Mouse (Mus musculus): Measurements from ENCODE around the gene P2rx4. TPM values are rescaled to one million over a fixed set of nuclear protein-coding genes. Genes with fewer than 3 reads are reported as not detected.

The P2rx4 gene
- polyA plus RNA-seq, 1 experiment from 2014 or later: 16.7 TPM

DNA sequence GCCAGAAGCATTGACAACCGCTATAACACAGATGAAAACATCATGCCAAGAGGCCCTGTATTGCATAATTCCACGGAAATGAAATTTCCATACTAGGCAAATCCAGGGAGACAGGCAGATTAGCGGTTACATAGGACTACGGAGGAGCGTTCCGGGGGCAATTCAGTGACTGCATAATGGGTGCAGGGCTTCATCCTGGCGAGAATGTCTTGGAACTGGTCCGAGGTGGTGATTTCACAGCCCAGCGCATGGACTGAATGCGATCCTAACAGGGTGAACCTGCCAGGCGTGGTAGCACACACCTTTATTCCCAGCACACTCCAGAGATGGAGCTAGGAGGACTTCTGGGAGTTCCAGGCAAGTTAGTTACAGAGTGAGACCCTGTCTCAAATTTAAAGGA is 59.9 kb downstream of the P2rx4 start:
- Histone ChIP-seq H3K27ac (no peak overlapping the region), H3K9me3 (no peaks in the 10 kb centered on the region), H3K4me2 (no peak overlapping the region), H3K4me1 (replicated peaks) (peaks cover 12% of the 10 kb centered on the region), H3K4me3 (no peak overlapping the region), H3K9ac (no peak overlapping the region), H3K27me3 (no peaks in the 10 kb centered on the region), H3K36me3 (peaks cover 31% of the 10 kb centered on the region)
- no peak for ATAC-seq (ENCODE audit: low FRiP score)
- WGBS: 92% methylated on average over 11 of the region's 11 CpGs

DNA sequence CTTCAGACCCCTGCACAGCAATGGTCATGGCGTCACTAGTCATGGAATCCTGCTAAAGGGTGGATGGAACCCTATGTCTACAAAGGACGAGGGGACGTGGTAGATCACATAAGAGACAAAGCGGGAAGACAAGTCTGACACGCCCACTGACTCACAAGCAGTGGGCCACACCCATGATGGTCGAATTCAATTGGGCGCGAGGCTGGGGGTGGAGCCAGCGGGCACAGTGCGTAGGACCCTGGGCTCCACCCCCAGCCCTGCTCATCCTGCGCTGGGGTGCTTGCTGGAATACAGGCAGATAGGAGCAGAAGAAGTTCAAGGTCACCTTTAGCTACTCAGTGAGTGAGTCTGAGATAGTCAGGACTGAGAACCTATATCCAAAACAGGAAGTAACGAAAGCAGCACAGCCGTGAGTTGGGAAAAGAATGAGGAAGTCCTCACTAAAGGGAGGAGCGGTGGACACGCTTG is 61.8 kb downstream of the P2rx4 start:
- no peak overlapping the region for H3K9ac ChIP-seq
- peaks cover 25% of the 10 kb centered on the region for H3K36me3 ChIP-seq
- no peak for ATAC-seq (ENCODE audit: low FRiP score)
- WGBS: 80% methylated on average over 15 of the region's 15 CpGs
- peaks cover 12% of the 10 kb centered on the region for H3K4me1 ChIP-seq (replicated peaks)
- H3K27ac ChIP-seq: no peak overlapping the region
- H3K4me2 ChIP-seq: no peak overlapping the region
- H3K4me3 ChIP-seq: no peak overlapping the region
- no peaks in the 10 kb centered on the region for H3K9me3 ChIP-seq
- H3K27me3 ChIP-seq: no peaks in the 10 kb centered on the region

DNA sequence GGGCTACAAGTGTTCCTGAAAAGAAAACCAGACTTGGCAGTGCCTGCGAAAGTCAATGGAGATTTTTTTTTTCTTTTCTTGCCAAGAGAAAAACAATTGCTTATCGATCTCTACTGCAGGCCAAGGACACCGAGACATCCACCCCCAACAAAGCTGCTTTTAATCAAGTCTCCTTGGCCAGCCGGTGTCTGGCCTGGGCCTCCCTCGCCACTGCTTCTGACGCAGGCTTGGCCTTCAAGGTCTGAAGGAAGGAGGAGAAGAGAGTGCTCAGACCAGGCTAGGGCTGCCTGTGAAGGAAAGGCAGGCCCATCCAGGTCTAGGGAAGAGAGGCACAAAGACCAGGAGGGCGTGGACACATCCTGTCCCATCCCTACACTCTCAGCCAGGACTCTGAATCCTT is 63.0 kb downstream of the P2rx4 start:
- peaks cover 24% of the 10 kb centered on the region for H3K36me3 ChIP-seq
- peaks cover 12% of the 10 kb centered on the region for H3K4me1 ChIP-seq (replicated peaks)
- H3K4me2 ChIP-seq: no peak overlapping the region
- ATAC-seq (ENCODE audit: low FRiP score): no peak
- H3K27ac ChIP-seq: peak overlapping the region; percentile 42
- H3K9ac ChIP-seq: no peak overlapping the region; the same call in 1 of the 2 replicates
- H3K27me3 ChIP-seq: no peaks in the 10 kb centered on the region
- no peak overlapping the region for H3K4me3 ChIP-seq
- no peaks in the 10 kb centered on the region for H3K9me3 ChIP-seq
- 78% methylated on average over 7 of the region's 7 CpGs for WGBS

- 71% methylated on average over 10 of the region's 10 CpGs for WGBS
- Histone ChIP-seq H3K4me1 (replicated peaks) (peaks cover 14% of the 10 kb centered on the region), H3K9ac (no peak overlapping the region)
Observed at GRCm38 (mm10) chr5:122770806-122771261, 63.5 kb downstream of the P2rx4 start.

GRCm38 (mm10) chr5:122771428-122771827 is 64.1 kb downstream of the P2rx4 start:
- ATAC-seq (ENCODE audit: low FRiP score): no peak
- Histone ChIP-seq H3K9me3 (0 out of 2 replicates have a peak, but pooled peaks cover 2% of the 10 kb centered on the region), H3K9ac (no peak overlapping the region), H3K4me2 (no peak overlapping the region), H3K27me3 (no peaks in the 10 kb centered on the region), H3K4me3 (no peak overlapping the region), H3K27ac (no peak overlapping the region), H3K4me1 (replicated peaks) (peaks cover 14% of the 10 kb centered on the region), H3K36me3 (peaks cover 24% of the 10 kb centered on the region)
- 92% methylated on average over 9 of the region's 9 CpGs for WGBS

More at GRCm38 (mm10) chr5:122770806-122771261, 63.5 kb downstream of the P2rx4 start:
- no peak overlapping the region for H3K4me3 ChIP-seq
- no peak overlapping the region for H3K4me2 ChIP-seq
- H3K9me3 ChIP-seq: no peaks in the 10 kb centered on the region
- H3K27me3 ChIP-seq: no peaks in the 10 kb centered on the region
- ATAC-seq (ENCODE audit: low FRiP score): no peak
- peak overlapping the region; percentile 42 for H3K27ac ChIP-seq
- H3K36me3 ChIP-seq: peaks cover 24% of the 10 kb centered on the region

GRCm38 (mm10) chr5:122773756-122774155 is 66.4 kb downstream of the P2rx4 start:
- 87% methylated on average over 11 of the region's 11 CpGs for WGBS
- Histone ChIP-seq H3K4me3 (no peak overlapping the region), H3K9me3 (0 out of 2 replicates have a peak, but pooled peaks cover 3% of the 10 kb centered on the region), H3K27me3 (no peaks in the 10 kb centered on the region), H3K36me3 (peaks cover 17% of the 10 kb centered on the region), H3K27ac (no peak overlapping the region), H3K9ac (no peak overlapping the region), H3K4me2 (no peak overlapping the region), H3K4me1 (replicated peaks) (peaks cover 29% of the 10 kb centered on the region)
- ATAC-seq (ENCODE audit: low FRiP score): no peak

GRCm38 (mm10) chr5:122774743-122775611 is 67.6 kb downstream of the P2rx4 start:
- H3K36me3 ChIP-seq: peaks cover 11% of the 10 kb centered on the region
- H3K9ac ChIP-seq: no peak overlapping the region
- no peak for ATAC-seq (ENCODE audit: low FRiP score)
- H3K4me3 ChIP-seq: no peak overlapping the region
- peaks cover 33% of the 10 kb centered on the region for H3K4me1 ChIP-seq (replicated peaks)
- H3K4me2 ChIP-seq: no peak overlapping the region
- no peak overlapping the region for H3K27ac ChIP-seq
- WGBS: 82% methylated on average over 28 of the region's 28 CpGs
- no peaks in the 10 kb centered on the region for H3K27me3 ChIP-seq
- H3K9me3 ChIP-seq: 0 out of 2 replicates have a peak, but pooled peaks cover 3% of the 10 kb centered on the region

- no peak overlapping the region for H3K9ac ChIP-seq
- H3K4me2 ChIP-seq: no peak overlapping the region
- peaks cover 10% of the 10 kb centered on the region for H3K36me3 ChIP-seq
- H3K4me3 ChIP-seq: no peak overlapping the region
- no peaks in the 10 kb centered on the region for H3K27me3 ChIP-seq
- WGBS: 84% methylated on average over 13 of the region's 14 CpGs
- no peak overlapping the region for H3K27ac ChIP-seq
- ATAC-seq (ENCODE audit: low FRiP score): no peak
- 0 out of 2 replicates have a peak, but pooled peaks cover 3% of the 10 kb centered on the region for H3K9me3 ChIP-seq
- peaks cover 25% of the 10 kb centered on the region for H3K4me1 ChIP-seq (replicated peaks)
Observed at GRCm38 (mm10) chr5:122775646-122776286, 68.4 kb downstream of the P2rx4 start.

- ATAC-seq (ENCODE audit: low FRiP score): no peak
- 0 out of 2 replicates have a peak, but pooled peaks cover 3% of the 10 kb centered on the region for H3K9me3 ChIP-seq
- H3K4me1 ChIP-seq (replicated peaks): peaks cover 21% of the 10 kb centered on the region
- 55% methylated on average over 2 of the region's 2 CpGs for WGBS
- H3K4me3 ChIP-seq: no peak overlapping the region
- no peaks in the 10 kb centered on the region for H3K27me3 ChIP-seq
- H3K36me3 ChIP-seq: peaks cover 9% of the 10 kb centered on the region
- no peak overlapping the region for H3K4me2 ChIP-seq
- no peak overlapping the region for H3K9ac ChIP-seq
- no peak overlapping the region for H3K27ac ChIP-seq
Observed at GRCm38 (mm10) chr5:122777322-122777721, 70.0 kb downstream of the P2rx4 start.

GRCm38 (mm10) chr5:122778231-122779226 is 71.2 kb downstream of the P2rx4 start:
- Histone ChIP-seq H3K36me3 (no peaks in the 10 kb centered on the region), H3K4me3 (peak overlapping the region; percentile 89), H3K4me1 (replicated peaks) (peaks cover 21% of the 10 kb centered on the region), H3K27me3 (no peaks in the 10 kb centered on the region), H3K9ac (peak overlapping the region; percentile 91), H3K27ac (peak overlapping the region; percentile 77), H3K4me2 (peak overlapping the region; percentile 89), H3K9me3 (0 out of 2 replicates have a peak, but pooled peaks cover 3% of the 10 kb centered on the region)
- ATAC-seq (ENCODE audit: low FRiP score): peak; percentile 75
- 1% methylated on average over 39 of the region's 55 CpGs for WGBS
